Mouse (Mus musculus): ENCODE results near the gene Zfp978. TPM values are rescaled to one million over a fixed set of nuclear protein-coding genes. Genes with fewer than 3 reads are reported as not detected.

Zfp978 gene
- total RNA-seq (2023) = under 1 TPM; 0.55 to 0.84 TPM

DNA sequence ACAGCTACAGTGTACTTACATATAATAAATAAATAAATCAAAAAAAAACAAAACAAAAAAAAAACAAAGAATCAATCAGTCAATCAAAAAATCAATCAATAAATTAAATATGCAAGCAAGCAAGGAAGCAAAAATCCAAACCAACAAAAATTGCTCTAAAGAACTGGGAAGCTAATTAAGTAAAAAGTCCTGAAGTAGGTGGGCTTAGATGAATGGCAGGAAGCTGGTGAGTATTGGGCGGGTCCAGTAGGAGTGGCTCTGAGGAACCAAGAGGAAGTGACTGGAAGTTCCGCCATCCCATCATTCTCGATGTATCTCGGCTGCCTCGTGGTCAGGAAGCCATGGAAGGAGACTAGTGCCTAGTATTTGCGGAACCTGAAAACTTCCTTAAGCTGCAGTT lies at the start of gene Zfp978:
Zfp978 (plus strand) TSS at position 301 of the 400 bp plus-strand sequence.

Other genes with a start within 250 kb of the Zfp978 start
- gene Zfp991, start 229.3 kb upstream of the Zfp978 start, total RNA-seq (2023) = 10 to 100 TPM; 20.9 to 21.8 TPM
- gene Zfp988, start 55.6 kb upstream of the Zfp978 start, total RNA-seq (2023) = not detected
- gene Zfp982, start 131.1 kb downstream of the Zfp978 start, total RNA-seq (2023) = under 1 TPM in 1 of 2 experiments, not detected in 1; 0.70 TPM
- under 1 TPM; 0.13 to 0.21 TPM for gene Gm16503, start 178.9 kb downstream of the Zfp978 start, total RNA-seq (2023)
- gene Zfp985, start 192.0 kb downstream of the Zfp978 start, total RNA-seq (2023) = not detected

Data from monocyte, adult 59 days (primary cell).